Mouse (Mus musculus) liver, embryonic 14.5 days (tissue): Measurements from ENCODE around the gene Gata2.

Experiments
- CTCF ChIP-seq: IDR thresholded peaks from 2 replicates; pipeline ENCODE4 v1.5.1; 2016; ENCODE audit warnings: antibody characterized with exemption, low read depth, control low read depth
- EP300 ChIP-seq: IDR thresholded peaks from 2 replicates; pipeline ENCODE4 v1.6.1; 2016; ENCODE audit warnings: antibody characterized with exemption, low read depth

GRCm38 (mm10) chr6:88201926-88202700 lies 8.4 kb downstream of the Gata2 start:
- no peak for TF ChIP-seq CTCF
- TF ChIP-seq EP300: no peak
